Mouse (Mus musculus) fat pad, adult 2 months (tissue): ENCODE measurements around the gene Myrf.
A peak's percentile ranks its signal among the peaks of the same experiment; 100 is the strongest.

Source experiments
- DNase-seq: peaks from one replicate; pipeline ENCODE4 v3.0.0-alpha.2; 2011; ENCODE audit warnings: low read depth, low spot score; ENCODE audit errors: extremely low read depth

Gene Myrf

DNA sequence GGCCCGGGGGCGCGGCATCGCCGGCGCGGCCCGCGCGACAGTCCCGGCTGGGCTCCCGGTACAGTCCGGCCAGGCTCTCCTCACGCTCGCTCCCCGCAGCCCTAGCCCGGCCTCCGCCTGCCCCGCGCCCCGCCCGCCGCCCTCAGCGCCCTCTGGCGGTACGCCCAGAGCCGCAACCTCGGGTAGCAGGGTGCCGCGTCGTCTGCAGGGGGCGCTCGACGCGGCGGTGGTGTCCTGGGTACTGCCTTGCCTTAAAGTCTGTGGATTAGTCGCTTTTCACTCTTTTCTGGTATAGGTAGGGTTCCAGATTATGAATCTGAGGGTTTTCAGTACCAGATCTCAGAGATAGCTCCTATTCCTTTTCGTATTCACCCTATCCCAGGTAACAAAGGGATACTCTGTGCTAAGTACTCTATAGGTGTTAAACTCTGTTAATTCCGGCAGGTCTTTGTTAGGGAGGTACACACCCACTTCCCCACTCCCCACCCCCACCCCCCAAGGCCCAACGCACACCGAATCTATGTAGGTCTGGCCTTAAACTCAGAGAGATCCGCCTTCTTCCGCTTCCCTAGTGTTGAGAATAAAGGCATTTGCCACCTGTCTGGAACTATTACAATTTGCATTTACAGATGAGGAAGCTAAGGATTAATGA is at the start of gene Myrf:
Gene Myrf, minus strand, starts transcription at position 95 of the 652 bp plus-strand sequence.
- DNase-seq = no peak

DNA sequence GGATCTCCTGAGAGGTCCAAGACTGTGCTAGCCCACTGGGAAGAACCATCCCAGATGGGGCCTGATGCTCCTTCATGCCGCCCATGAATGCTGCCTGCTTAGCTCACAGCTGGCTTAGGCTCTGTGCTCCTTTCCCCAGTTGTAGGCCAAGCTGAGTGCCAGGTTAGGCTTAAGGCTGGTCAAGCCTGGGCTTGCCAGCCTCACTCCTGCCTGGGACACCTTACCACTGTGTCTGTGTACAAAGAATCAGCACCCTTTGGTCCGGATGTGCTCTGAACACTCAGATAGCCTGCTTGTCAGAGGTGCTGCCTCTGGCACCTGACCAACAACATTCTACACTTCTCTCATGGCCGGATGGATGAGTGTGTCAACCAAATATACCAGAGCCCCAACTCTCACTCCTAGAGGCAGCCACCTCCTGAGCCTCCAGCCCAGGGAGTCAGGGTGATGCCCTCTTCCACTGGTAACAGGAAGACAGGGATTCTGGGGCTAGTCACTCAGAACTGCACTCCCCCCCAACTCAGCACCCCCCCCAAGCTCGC is 49.1 kb upstream of the Myrf start:
- DNase-seq = peak; percentile 88

DNA sequence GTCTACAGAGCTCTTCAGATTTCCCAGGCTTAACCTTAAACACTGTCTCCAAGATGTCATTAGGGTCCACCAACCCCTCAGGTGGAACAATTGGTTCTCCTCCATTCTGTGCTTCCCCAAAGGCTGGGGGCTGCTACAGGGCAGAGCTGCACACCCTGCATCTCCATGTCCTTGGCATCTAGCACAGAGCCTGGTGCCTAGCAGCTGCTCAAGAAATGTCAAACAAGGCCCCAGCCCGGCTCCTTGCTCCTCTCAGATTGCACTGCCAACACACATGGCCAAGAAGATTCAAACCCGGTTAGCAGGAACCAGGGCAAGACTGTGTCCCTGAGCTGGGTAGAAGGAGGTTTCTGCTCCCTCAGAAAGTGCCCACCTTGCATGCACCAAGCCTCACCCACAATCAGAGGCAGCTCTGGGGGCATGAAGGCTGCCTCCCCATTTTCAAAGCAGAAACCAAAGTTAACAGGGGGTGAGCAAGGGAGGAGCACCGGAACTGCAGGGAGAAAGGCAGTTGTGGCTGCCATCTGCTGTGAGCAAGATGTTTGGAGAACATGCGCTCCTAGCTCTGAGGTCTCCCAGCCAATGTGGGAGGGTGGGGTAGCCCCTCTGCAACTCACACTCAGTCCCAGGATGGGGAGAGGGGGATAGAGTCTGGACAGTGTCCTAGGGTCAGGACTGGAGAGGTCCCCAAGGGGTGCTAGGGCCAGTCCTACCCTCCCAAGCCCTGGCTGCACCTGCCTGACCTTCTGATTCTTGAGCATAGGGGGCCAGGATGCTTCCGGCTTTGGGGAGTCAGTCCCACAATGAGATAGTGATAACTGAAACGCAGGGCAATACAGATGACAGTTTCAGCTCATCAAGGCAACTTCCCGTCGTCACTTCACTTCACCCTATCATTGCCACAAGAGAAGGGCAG is 47.8 kb upstream of the Myrf start:
- no peak for DNase-seq

DNA sequence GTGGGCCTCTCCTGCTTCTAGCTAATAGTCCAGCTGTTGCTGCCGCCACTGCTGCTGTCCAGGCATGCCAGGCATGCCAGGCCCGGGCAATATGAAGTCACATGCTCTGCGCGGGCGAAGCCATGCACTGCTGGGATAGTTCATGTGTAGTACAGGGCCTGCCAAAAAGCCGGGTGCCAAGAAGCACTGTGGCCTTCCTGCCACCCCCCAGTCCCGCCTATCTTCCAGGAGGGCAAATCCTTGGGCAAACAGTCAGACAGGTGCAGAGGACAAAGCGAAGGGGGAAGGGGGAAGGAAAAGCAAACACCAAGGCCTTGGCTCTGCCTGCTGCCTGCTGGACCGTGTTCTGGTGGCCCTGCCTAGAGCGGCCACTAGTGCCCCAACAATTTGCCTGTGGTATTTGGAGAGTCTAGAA is 45.9 kb upstream of the Myrf start:
- DNase-seq = no peak

GRCm38 (mm10) chr19:10280771-10281540 is 40.4 kb upstream of the Myrf start:
- no peak for DNase-seq

DNA sequence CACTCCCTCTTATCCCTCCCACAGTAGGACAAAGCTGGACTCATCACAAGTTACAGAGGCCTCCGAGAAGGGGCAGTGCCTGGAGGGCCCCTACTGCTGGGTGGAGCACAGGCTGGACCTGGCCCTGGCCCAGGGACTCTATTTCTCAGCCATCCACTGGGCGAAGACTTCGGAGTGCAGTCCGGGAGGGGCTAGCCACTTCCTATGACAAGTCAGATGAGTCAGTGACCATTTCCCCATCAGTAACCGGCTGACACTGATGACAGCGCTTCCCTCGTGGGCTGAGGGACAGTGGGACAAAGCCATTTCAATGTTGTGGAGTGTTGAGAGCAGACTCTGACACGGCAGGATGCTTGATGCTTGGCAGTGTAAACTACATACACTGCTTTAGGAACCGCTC is 39.1 kb upstream of the Myrf start:
- DNase-seq = no peak

GRCm38 (mm10) chr19:10278669-10279324 is 38.2 kb upstream of the Myrf start:
- no peak for DNase-seq

DNA sequence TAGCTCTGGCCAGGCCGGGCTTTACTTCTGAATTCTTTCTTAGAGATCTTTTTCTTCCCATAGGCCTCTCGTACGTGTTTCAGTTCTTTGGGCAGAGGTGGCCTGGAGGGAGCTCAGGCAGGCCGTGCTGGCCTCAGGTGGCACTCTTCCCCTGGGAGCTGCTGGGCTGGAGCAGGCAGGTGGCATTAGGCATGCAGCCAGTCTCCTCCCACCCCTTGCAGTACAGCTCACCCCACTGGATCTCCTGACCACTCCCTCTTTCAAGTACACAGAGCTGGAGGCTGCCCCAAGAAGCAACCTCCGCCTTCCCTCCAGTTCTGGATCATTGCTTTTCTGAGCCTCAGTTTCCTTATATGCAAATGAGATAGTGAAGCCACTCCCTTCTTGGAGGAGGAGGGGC is 37.2 kb upstream of the Myrf start:
- DNase-seq = peak; percentile 91

- no peak for DNase-seq
Measured at GRCm38 (mm10) chr19:10277331-10277730, 36.8 kb upstream of the Myrf start.

- no peak for DNase-seq
Measured at GRCm38 (mm10) chr19:10276483-10277144, 36.1 kb upstream of the Myrf start.

DNA sequence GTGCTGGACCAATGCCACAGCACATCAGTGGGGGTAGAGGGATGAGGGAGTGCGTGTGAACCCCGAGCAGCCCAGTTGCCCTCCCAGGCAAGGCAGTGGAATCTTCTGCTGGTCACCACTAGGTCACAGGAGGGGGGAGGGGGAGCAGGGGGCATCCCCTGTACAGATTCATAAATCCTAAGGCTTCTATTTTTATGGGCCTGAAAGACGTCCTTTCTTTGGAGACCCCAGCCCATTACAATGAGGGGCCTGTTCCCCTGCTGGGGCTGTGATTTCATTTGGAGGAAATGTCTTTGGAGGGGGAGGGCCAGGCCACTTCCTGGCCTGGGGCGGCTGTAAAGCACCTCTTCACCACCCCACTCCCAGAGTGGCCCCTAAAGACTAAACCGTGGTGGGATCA is 33.5 kb upstream of the Myrf start:
- no peak for DNase-seq

GRCm38 (mm10) chr19:10272746-10273145 is 32.2 kb upstream of the Myrf start:
- DNase-seq = no peak

DNA sequence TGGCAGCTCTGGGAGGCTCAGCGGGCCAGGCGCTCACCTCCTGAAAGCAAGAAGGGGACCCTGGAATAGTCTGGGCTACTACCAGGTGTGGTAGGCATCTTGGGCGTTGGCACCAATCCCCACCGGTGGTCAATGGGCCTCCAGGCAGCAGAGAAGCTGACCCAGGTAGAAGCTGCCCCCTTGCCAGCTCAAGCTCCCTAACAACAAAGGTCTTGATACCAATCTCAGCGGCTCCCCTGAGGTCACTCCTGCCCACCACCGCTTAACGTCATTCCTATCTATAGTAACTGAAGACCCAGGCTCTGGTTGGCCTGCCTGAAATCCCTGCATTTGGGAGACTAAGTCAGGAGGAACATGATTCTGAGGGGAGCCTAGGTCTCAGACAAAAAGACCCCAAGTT is 31.0 kb upstream of the Myrf start:
- DNase-seq = no peak

- no peak for DNase-seq
Measured at GRCm38 (mm10) chr19:10270356-10270755, 29.8 kb upstream of the Myrf start.

- DNase-seq = no peak
Measured at GRCm38 (mm10) chr19:10268851-10269250, 28.3 kb upstream of the Myrf start.

GRCm38 (mm10) chr19:10267953-10268352 is 27.4 kb upstream of the Myrf start:
- no peak for DNase-seq

- no peak for DNase-seq
Measured at GRCm38 (mm10) chr19:10267057-10267456, 26.5 kb upstream of the Myrf start.

GRCm38 (mm10) chr19:10266196-10266850 is 25.8 kb upstream of the Myrf start:
- no peak for DNase-seq

- DNase-seq = no peak
Measured at GRCm38 (mm10) chr19:10261369-10261768, 20.8 kb upstream of the Myrf start.
